Mouse (Mus musculus): ENCODE measurements around the gene Mast2. TPM values are rescaled to one million over a fixed set of nuclear protein-coding genes. Genes with fewer than 3 reads are reported as not detected.

The Mast2 gene
- polyA plus RNA-seq, 1 experiment = 30.8 TPM

DNA sequence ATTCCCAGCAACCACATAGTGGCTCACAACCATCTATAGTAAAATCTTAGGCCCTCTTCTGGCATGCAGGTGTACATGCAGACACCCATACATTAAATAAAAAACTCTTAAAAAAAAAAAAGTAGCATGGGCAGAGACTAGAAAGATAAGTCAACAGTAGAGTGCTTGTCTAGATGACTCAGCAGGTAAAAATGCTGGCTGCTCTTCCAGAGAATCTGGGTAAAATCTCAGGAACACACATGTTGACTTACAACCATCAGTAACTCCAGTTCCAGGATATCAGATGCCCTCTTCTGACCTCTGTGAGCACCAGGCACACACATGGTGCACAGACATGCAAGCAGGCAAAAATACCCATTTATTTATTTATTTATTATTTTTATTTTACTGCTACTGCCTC is 25.4 kb downstream of the Mast2 start:
- TF ChIP-seq CTCF (IDR thresholded peaks at IDR 0.05; ENCODE audit: control insufficient read depth, insufficient read depth, low read length) = no peak
- TF ChIP-seq POLR2A (IDR thresholded peaks at IDR 0.05; ENCODE audit: borderline replicate concordance, control insufficient read depth, low read depth, low read length) = no peak
- no peaks in the 10 kb centered on the region for H3K4me1 ChIP-seq (ENCODE audit: control insufficient read depth, insufficient read depth, low read length)

DNA sequence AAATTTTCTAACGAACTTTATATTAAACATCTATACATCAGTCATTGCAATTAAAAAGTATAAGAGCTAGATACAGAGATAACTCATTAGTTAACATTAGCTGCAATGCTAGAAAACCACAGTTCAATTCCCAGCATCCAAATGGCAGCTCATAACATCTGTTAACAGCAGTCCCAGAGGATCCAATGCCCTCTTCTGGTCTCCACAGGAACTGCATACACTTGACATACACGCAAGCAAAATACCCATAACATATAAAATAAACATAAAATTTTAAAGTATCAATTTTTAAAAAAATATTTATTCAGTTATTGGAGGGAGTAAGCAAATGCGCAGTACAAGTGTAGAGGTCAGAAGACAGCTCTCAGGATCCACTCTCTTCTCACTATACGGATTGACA is 28.4 kb downstream of the Mast2 start:
- no peak for TF ChIP-seq CTCF (IDR thresholded peaks at IDR 0.05; ENCODE audit: control insufficient read depth, insufficient read depth, low read length)
- no peak for TF ChIP-seq POLR2A (IDR thresholded peaks at IDR 0.05; ENCODE audit: borderline replicate concordance, control insufficient read depth, low read depth, low read length)
- Histone ChIP-seq H3K27ac (ENCODE audit: control insufficient read depth, insufficient read depth, low read depth, low read length, poor library complexity) (no peak overlapping the region), H3K4me1 (ENCODE audit: control insufficient read depth, insufficient read depth, low read length) (no peaks in the 10 kb centered on the region), H3K4me3 (replicated peaks; ENCODE audit: control insufficient read depth, low read depth, low read length) (no peak overlapping the region)
- 91% methylated on average over 4 of the region's 4 CpGs for WGBS

More for the DNA sequence above, 25.4 kb downstream of the Mast2 start:
- Histone ChIP-seq H3K27ac (ENCODE audit: control insufficient read depth, insufficient read depth, low read depth, low read length, poor library complexity) (no peak overlapping the region), H3K4me3 (replicated peaks; ENCODE audit: control insufficient read depth, low read depth, low read length) (no peak overlapping the region)

DNA sequence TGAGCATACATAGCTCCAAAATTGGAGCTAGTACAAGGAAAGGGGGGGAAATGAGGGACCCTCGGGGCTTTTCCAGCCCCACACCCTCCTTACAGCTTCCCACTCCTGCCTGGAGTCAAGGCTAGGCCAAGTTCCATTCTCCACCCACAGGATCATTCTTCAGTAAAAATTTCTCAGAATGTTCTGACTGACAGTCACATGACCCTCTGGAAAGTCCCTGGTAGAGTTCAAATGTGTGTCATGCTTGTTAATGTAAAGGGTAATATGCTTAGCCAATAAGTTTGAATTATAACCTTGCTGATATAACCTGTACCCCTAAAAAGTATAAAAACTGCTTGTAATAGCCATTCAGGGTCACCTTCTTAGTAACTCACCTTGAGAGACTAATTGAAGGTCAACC is 41.8 kb downstream of the Mast2 start:
- 72% methylated on average over 1 of the region's 1 CpGs for WGBS
- H3K4me3 ChIP-seq (replicated peaks; ENCODE audit: control insufficient read depth, low read depth, low read length) = no peak overlapping the region
- no peak overlapping the region for H3K27ac ChIP-seq (ENCODE audit: control insufficient read depth, insufficient read depth, low read depth, low read length, poor library complexity)
- H3K4me1 ChIP-seq (ENCODE audit: control insufficient read depth, insufficient read depth, low read length) = no peaks in the 10 kb centered on the region
- TF ChIP-seq POLR2A (IDR thresholded peaks at IDR 0.05; ENCODE audit: borderline replicate concordance, control insufficient read depth, low read depth, low read length) (no peak), CTCF (IDR thresholded peaks at IDR 0.05; ENCODE audit: control insufficient read depth, insufficient read depth, low read length) (no peak)

DNA sequence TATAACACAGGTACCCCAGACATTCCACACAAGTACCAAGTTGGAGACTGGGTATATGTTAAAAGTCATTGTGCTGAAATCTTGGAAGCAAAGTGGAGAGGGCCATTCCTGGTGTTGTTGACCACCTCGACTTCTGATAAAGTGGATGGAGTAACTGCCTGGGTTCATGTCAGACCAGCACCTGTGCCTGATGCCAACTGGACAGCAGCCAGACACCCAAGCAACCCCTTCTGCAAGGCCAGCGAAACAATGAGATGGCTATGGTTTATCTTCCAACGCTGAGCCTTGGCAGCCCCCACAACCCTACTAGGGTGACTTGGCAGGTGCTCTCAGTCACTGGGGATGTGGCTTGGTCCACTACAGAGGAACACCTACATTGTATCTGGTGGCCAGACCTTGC is 42.8 kb downstream of the Mast2 start:
- WGBS = 86% methylated on average over 3 of the region's 3 CpGs
- H3K4me1 ChIP-seq (ENCODE audit: control insufficient read depth, insufficient read depth, low read length) = no peaks in the 10 kb centered on the region
- TF ChIP-seq CTCF (IDR thresholded peaks at IDR 0.05; ENCODE audit: control insufficient read depth, insufficient read depth, low read length) = no peak
- TF ChIP-seq POLR2A (IDR thresholded peaks at IDR 0.05; ENCODE audit: borderline replicate concordance, control insufficient read depth, low read depth, low read length) = no peak

DNA sequence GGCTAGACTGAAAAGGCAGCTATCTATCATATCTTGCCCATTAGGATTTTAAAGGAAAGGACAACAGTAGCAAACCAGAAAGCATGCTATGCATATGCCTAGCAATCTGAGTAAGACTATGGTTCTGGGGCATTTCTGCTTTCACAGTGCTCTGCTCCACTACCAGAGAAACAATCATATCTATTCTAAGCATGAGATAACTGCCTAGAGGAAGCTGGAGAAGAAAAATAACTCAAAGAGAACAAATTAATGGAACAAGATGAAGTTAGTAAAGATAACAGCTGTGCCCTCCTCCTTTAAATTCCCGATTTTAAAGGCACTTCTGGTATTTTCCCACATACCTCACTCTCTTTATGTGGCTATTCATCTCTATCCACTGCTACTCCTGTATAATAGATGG is 51.0 kb downstream of the Mast2 start:
- no peaks in the 10 kb centered on the region for H3K4me1 ChIP-seq (ENCODE audit: control insufficient read depth, insufficient read depth, low read length)
- WGBS = 58% methylated on average over 1 of the region's 1 CpGs
- no peak overlapping the region for H3K4me3 ChIP-seq (replicated peaks; ENCODE audit: control insufficient read depth, low read depth, low read length)
- H3K27ac ChIP-seq (ENCODE audit: control insufficient read depth, insufficient read depth, low read depth, low read length, poor library complexity) = no peak overlapping the region
- TF ChIP-seq CTCF (IDR thresholded peaks at IDR 0.05; ENCODE audit: control insufficient read depth, insufficient read depth, low read length) (no peak), POLR2A (IDR thresholded peaks at IDR 0.05; ENCODE audit: borderline replicate concordance, control insufficient read depth, low read depth, low read length) (no peak)

More for the DNA sequence above, 42.8 kb downstream of the Mast2 start:
- H3K4me3 ChIP-seq (replicated peaks; ENCODE audit: control insufficient read depth, low read depth, low read length) = no peak overlapping the region
- H3K27ac ChIP-seq (ENCODE audit: control insufficient read depth, insufficient read depth, low read depth, low read length, poor library complexity) = no peak overlapping the region

DNA sequence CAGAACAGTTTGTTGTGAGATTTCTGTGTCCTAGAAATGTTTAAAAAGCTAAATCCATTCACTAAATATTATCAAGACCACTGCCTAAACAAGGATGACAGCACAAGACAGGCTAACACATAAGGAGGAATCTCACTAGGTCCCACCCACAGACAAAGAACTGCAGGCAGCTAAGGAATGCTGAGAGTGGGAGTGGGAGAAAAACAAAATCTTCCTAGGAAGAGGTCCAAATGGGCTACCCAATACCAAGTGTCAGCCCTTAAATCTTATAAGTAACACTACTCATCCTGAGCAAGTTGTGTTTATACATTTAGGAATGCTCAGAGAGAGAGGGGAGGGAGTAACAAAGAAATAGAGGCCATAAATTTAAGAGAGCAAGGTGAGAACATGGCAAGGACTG is 52.6 kb downstream of the Mast2 start:
- no peaks in the 10 kb centered on the region for H3K4me1 ChIP-seq (ENCODE audit: control insufficient read depth, insufficient read depth, low read length)
- TF ChIP-seq POLR2A (IDR thresholded peaks at IDR 0.05; ENCODE audit: borderline replicate concordance, control insufficient read depth, low read depth, low read length) (no peak), CTCF (IDR thresholded peaks at IDR 0.05; ENCODE audit: control insufficient read depth, insufficient read depth, low read length) (no peak)
- no peak overlapping the region for H3K27ac ChIP-seq (ENCODE audit: control insufficient read depth, insufficient read depth, low read depth, low read length, poor library complexity)
- no peak overlapping the region for H3K4me3 ChIP-seq (replicated peaks; ENCODE audit: control insufficient read depth, low read depth, low read length)

DNA sequence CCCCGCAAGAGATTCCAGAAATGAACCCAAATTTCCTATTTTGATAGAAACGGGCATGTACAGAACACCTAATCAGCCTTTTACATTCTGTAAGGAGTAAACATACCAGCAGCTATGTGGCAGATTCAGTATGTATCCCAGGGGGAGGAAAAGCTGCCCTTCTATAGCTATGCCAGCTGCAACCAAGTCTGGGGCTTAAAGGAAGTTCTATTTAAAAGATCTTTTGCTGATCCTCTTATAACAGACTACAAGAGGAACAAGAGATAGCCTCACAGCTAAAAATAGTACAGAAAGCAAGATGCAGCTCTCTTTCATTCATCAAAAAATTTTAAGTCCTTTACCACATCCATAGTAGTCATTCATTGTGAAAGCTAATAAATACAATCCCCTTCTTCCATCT is 57.3 kb downstream of the Mast2 start:
- Histone ChIP-seq H3K27ac (ENCODE audit: control insufficient read depth, insufficient read depth, low read depth, low read length, poor library complexity) (no peak overlapping the region), H3K4me3 (replicated peaks; ENCODE audit: control insufficient read depth, low read depth, low read length) (no peak overlapping the region), H3K4me1 (ENCODE audit: control insufficient read depth, insufficient read depth, low read length) (no peaks in the 10 kb centered on the region)
- 82% methylated on average over 2 of the region's 2 CpGs for WGBS
- TF ChIP-seq POLR2A (IDR thresholded peaks at IDR 0.05; ENCODE audit: borderline replicate concordance, control insufficient read depth, low read depth, low read length) (no peak), CTCF (IDR thresholded peaks at IDR 0.05; ENCODE audit: control insufficient read depth, insufficient read depth, low read length) (no peak)

DNA sequence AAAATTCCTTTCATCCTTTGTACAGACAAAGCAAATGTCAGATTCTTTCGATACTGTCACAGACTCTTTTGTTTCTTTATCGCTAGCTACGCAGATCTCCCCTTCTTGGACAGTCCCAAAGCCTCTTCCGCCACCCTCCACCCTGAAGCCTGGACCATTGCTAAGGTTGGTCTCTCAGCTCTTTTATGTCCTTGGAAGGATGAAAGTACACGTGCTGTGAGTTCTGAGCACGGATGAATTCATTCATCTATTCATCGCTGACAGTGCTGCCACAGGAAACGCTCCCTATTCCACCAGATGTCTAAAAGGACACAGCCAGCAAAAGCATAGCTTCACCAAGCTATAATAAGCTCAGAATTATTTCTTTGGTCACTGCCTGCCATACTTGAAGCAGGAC is 58.0 kb downstream of the Mast2 start:
- TF ChIP-seq POLR2A (IDR thresholded peaks at IDR 0.05; ENCODE audit: borderline replicate concordance, control insufficient read depth, low read depth, low read length) (no peak), CTCF (IDR thresholded peaks at IDR 0.05; ENCODE audit: control insufficient read depth, insufficient read depth, low read length) (no peak)
- H3K27ac ChIP-seq (ENCODE audit: control insufficient read depth, insufficient read depth, low read depth, low read length, poor library complexity) = no peak overlapping the region
- 86% methylated on average over 8 of the region's 8 CpGs for WGBS
- no peak overlapping the region for H3K4me3 ChIP-seq (replicated peaks; ENCODE audit: control insufficient read depth, low read depth, low read length)
- H3K4me1 ChIP-seq (ENCODE audit: control insufficient read depth, insufficient read depth, low read length) = no peaks in the 10 kb centered on the region

DNA sequence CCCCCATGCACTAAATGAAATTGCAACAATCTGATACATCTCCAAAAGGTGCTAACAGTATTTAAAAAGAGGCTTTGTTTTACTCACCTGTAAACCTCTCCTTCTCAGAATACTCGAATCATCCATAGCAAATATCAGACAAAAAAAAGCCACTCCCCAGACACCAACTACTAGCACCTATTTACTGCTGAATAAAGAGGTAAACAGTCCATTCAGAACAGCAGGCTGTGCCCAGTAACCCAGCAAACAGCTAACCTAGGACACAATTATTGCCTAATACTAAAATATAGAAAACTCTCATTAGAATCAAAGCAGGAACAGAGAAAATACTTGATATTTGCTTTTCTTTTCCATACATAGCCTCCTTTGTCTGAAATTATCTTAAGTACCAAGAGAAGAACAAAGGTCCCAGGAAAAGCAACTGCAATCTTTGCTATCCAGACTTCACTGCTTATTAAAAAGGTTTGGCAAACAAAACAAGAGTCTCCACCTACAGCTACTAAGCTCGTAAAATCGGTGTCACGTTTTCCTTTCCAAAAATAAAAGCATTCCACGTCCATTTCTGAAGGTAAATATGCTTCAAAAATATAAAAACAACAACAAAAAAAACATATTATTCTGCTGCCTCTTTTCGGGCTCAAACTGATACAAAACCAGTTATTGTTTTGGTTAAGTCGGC is 58.6 kb downstream of the Mast2 start:
- Histone ChIP-seq H3K27ac (ENCODE audit: control insufficient read depth, insufficient read depth, low read depth, low read length, poor library complexity) (no peak overlapping the region), H3K4me3 (replicated peaks; ENCODE audit: control insufficient read depth, low read depth, low read length) (no peak overlapping the region), H3K4me1 (ENCODE audit: control insufficient read depth, insufficient read depth, low read length) (no peaks in the 10 kb centered on the region)
- no peak for TF ChIP-seq POLR2A (IDR thresholded peaks at IDR 0.05; ENCODE audit: borderline replicate concordance, control insufficient read depth, low read depth, low read length)
- TF ChIP-seq CTCF (IDR thresholded peaks at IDR 0.05; ENCODE audit: control insufficient read depth, insufficient read depth, low read length) = no peak
- WGBS = 78% methylated on average over 7 of the region's 7 CpGs

All from bone marrow, adult 2 months (tissue).